In genomic region chr15:51346301-51346700, GRCm38 (mm10) we compare ENCODE assay signal across 14 mouse cellular contexts.
"Had no signal": no experiment of that assay in that cellular context is flagged by ENCODE, and none has a peak within 500 bp of the region (broad histone marks: within the 10 kb centered on the region; RNA-seq: fewer than 3 reads in every experiment).

No protein-coding gene starts in this region.

- DNase-seq: gastrocnemius, postnatal 25 days; heart, adult 18-20 months; heart, postnatal 10 days; heart, postnatal 4 days; kidney, adult 11 months; kidney, adult 2 months; kidney, adult 9 months; kidney, postnatal 14 days; kidney, postnatal 36 days; left cerebral cortex, postnatal 4 days had no signal

- ATAC-seq: hindbrain, embryonic 16.5 days; inflammation-experienced regulatory T-cells, adult 6 months; intestine, embryonic 15.5 days; liver, embryonic 12.5 days had no signal
